Mouse (Mus musculus): ENCODE data around the gene Dda1. TPM values are rescaled to one million over a fixed set of nuclear protein-coding genes. Genes with fewer than 3 reads are reported as not detected.

Dda1 gene
- total RNA-seq, 2 experiments from 2014 or later: 61.2 to 61.4 TPM

GRCm38 (mm10) chr8:71467201-71467600 is 1.8 kb upstream of the Dda1 start:
- no peak for DNase-seq (ENCODE audit: low spot score in 2 of 2)

DNA sequence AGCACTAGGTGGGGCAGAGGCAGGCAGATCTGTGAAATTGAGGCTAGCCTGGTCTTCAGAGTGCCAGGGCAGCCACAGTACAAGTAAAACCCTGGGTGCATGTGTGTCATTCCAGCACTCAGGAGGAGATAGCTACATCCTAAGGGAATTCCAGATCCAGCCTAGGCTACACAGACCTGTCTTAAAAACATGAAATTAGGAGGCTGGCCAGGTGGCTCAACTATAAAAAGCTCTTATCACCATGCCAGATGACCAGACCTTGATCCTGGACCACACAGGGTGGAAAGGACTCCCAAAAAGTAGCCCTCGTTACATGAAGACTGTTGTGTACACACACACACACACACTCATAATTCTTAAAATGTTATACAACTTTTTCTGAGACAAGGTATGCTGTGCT is 998 bp upstream of the Dda1 start:
- DNase-seq (ENCODE audit: low spot score in 2 of 2): no peak

DNA sequence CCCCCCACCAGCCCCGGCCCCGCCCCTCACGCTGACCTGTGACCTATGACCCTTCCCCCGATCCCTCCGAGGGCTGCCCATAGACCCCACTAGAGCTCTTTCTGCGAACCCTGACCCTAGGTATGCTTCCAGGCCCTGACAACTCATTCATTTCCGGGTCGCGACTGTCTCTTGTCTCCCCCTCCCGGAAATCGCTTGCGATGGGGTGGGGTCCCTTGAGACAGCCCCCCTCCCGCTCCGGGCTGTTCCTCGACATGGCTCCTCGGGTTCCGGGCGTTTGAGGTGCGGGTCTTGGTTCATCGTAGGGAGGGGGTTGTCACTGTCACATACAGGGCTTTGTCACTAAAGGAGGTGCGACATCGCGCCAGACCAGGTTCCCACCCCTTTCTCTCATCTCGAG is 412 bp downstream of the Dda1 start:
- no peak for DNase-seq (ENCODE audit: low spot score in 2 of 2)

GRCm38 (mm10) chr8:71470146-71470912 is 1.3 kb downstream of the Dda1 start:
- DNase-seq (ENCODE audit: low spot score in 2 of 2): no peak

DNA sequence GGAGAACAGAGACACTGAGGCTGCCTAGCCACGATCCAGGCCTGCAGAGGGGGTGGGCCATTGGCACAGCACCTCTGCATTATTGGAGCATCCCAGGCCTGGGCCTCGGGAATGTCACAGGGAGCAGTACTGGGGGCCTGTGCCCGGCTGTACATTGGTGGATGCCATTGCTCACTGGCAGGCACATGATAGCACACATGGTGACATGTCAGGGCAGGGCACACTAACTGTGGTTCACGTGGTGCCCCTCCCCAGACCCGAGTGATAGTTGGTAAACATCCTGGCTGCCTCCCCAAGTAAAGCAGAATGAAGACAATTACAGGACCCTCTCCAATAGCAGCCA is 1.9 kb downstream of the Dda1 start:
- no peak for DNase-seq (ENCODE audit: low spot score in 2 of 2)

DNA sequence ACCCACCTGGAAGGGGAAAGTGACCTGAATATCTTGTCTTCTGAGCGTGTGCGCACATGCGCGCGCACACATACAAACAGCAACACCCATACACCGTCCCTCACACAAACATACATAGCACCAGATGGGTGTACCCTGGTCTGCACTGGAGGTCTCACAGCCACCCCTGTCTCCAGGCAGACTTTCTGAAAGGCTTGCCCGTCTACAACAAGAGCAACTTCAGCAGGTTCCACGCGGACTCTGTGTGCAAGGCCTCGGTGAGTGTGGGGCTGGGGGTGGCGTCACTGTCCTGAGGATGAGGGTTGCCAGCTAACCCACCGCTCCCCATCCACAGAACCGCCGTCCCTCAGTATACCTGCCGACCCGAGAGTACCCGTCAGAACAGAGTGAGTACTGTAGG is 2.9 kb downstream of the Dda1 start:
- no peak for DNase-seq (ENCODE audit: low spot score in 2 of 2)

- no peak for DNase-seq (ENCODE audit: low spot score in 2 of 2)
Observed at GRCm38 (mm10) chr8:71472601-71473386, 3.8 kb downstream of the Dda1 start.

DNA sequence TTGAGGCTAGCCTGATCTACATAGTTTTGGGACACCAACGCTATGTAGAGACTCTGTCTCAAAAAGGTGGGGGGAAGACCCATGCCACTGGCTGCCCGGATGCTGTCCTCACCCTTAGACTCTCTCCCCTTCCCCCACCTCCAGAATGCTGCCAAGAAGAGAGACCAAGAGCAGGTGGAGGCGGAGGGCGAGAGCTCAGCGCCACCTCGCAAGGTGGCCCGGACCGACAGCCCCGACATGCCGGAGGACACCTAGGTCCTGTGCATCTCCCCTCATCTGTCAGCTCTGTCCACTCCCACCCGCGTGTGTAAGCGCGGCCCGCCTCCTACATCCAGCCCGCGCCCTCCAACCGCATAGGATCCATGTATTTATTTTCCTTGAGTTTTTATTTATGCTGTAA is 5.3 kb downstream of the Dda1 start:
- DNase-seq (ENCODE audit: low spot score in 2 of 2): no peak

GRCm38 (mm10) chr8:71474785-71475701 is 6.0 kb downstream of the Dda1 start:
- no peak for DNase-seq (ENCODE audit: low spot score in 2 of 2)

- no peak for DNase-seq (ENCODE audit: low spot score in 2 of 2)
Observed at GRCm38 (mm10) chr8:71475702-71476075, 6.7 kb downstream of the Dda1 start.

DNA sequence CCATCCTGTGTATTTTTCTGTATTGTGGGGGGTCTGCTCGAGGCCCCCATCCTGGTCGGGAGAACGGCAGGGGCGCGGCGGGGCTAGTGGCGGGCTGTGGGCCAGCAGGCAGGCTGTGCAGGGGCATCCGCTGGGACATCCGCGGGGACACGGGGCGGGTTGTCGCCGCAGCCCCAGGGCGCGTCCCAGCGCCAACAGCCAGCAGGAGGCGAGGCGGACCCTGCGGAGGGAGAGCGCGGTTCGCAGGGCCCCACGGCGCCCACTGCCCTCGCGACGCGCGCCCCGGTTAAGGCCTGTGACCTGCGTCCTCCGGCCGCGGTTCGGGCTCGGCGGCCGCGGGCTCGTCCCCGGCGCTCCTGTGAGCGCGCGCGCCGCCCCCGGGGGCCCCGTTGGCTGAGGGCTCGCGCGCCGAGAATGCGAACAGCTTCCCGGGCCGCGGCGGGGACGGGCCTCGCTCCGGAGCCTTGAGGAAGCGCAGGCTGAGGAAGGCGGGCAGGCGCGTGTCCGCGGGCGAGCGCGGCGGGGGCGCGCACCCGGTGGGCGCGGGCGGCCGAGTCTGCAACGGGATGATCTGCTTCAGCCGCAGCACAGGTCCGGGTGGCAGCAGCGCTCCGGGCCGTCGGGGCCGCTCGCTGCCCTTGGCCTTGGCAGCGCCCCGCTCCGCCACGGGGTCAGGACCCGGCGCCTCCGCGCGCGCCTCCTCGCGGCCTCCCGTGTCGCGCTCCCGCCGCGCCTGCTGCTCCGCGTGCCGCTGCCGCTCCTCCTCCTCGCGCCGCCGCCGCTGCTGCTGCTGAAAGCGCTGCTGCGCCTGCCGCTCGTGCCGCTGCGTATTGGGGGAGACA is 7.3 kb downstream of the Dda1 start:
- peak; percentile 72 to 77 for DNase-seq (ENCODE audit: low spot score in 2 of 2)

DNA sequence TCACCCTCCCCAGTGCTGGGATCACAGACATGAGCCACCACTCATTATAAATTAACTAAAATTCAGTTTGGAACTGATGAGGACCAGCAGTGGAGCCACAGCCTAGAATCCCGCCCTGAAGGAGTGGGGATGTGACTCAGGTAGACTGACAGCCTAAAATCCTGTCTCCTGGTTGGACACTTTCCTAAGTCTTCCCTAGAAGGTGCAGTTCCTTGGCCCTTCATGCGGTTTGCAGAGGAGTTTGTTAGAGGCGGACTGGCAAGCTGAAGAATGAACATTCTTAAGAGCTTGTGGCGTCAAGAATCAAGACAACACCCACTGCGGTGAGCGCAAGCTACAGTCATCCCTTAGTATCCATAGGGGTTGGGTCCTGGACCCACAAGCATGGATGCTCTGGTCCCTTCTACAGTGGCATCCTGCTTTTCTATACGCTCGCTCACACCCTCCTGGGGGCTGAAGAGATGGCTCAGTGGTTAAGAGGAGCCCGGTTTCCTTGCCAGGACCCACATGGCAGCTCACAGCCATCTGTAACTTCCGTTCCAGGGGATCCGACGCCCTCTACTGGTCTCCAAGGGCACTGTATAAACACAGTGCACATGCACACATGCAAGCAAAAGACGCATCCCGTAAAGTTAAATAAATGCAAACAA is 8.3 kb downstream of the Dda1 start:
- no peak for DNase-seq (ENCODE audit: low spot score in 2 of 2)

DNA sequence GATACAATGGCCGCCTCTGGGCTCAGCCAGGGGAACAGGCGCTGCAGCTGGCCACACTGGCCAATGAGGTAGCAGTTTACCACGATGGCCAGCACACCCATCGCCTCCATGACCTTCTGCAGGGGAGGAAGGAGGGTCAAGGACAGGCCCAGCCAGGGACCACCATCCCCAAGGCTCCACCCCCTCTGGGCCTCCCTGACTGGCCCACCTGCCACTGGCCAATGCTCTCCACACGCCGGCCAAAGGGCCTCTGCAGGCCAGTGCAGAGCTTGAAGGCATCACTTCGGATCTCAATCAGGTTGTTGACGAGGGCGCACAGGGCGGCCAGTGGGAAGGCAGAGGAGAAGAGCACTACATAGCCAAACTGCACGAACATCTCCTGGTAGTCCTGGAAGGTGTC is 9.9 kb downstream of the Dda1 start:
- DNase-seq (ENCODE audit: low spot score in 2 of 2): no peak

DNA sequence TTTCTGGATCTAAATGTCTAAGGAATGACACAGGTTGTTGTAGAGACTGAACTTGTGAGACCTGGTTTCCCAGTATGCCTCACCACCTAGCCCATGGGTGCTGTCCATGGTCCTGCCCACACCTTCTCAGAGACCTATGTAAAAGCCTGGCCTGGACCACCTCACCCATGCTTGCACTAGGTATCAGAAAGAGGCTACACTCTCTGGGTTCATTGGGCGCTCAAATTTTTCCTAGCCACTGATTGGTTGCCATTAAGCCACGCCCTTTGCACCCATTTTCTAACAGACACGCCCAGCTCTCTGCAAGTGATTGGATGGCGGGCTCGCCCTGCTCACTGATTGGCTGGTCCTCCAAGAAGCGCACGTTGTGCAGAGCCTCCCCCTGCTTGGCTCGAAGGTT is 14.9 kb downstream of the Dda1 start:
- no peak for DNase-seq (ENCODE audit: low spot score in 2 of 2)

DNA sequence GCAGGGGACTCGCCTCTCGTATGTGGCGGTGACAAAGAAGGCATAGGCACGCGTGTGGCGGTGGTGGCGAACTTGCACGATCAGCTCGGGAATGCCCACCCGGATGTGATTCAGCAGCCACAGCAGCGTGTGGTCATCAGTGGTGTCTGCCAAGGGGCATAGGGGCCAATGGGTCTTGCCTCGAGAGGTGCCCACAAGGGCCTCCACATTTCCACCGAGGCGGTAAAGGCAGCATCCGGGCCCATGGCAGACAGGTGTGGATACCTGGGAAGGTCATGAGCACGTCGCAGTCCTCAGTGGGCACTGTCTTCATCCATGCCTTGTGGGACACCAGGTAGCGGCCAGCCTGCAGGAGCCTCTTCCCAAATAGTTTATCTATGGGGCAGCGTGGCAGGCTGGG is 15.7 kb downstream of the Dda1 start:
- DNase-seq (ENCODE audit: low spot score in 2 of 2): no peak

GRCm38 (mm10) chr8:71485142-71486135 is 16.4 kb downstream of the Dda1 start, which contains the start of gene Ano8:
Gene Ano8 (minus strand): TSS chr8:71485963.
- DNase-seq (ENCODE audit: low spot score in 2 of 2): peak in 1 of 2 experiments; percentile 72

- DNase-seq (ENCODE audit: low spot score in 2 of 2): no peak
Observed at GRCm38 (mm10) chr8:71486136-71486529, 17.1 kb downstream of the Dda1 start.

DNA sequence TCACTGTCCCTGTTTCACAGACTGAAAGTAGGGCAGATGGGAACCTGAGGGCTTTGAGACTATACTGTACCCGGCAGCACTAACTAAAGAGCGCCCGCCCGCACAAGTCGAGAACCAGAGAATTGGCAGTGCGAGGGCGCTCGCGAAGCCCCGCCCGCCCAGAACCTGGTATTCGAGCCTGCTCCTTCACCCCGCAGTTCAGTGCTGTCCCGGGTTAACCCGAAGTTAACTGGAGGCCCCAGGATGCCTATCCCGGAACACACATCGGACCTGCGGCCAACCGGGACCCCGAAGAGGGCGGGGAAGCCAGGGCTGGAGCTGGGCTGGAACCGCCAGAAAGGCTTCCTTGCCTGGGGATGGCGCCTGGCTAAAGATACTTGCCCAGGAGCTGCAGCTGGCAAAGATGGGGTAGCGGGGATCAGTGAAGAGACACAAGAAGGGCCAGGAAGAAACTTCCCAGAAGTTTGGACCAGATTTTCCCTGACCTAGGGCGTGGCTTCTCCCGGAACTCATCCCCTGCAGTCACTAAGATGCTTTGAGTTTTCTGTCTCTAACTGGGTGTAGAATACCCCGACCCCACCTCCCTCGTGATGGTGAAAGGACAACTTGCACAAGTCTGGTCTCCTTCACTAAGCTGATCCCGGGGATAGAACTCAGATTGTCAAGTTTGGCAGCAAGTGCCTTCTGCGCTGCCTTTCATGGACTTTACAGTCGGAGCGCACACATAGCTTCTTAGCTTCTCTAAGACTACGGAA is 18.9 kb downstream of the Dda1 start, which contains the start of gene Gtpbp3:
Gtpbp3 (plus strand) TSS at position 413 of the 755 bp plus-strand sequence.
- peak; percentile 49 to 71 for DNase-seq (ENCODE audit: low spot score in 2 of 2)

All from adrenal gland, postnatal 4 days (tissue).